Mouse (Mus musculus): ENCODE results near the gene Borcs8. TPM values are rescaled to one million over a fixed set of nuclear protein-coding genes. Genes with fewer than 3 reads are reported as not detected.

Borcs8 gene
- polyA plus RNA-seq, 1 experiment from 2014 or later: 56.5 TPM

- Histone ChIP-seq H3K27ac (no peak overlapping the region), H3K9ac (replicated peaks) (peak overlapping the region; percentile 36; the same call in 1 of the 2 replicates), H3K4me2 (replicated peaks) (peak overlapping the region; percentile 56), H3K4me3 (replicated peaks) (peak overlapping the region; percentile 25), H3K9me3 (no peaks in the 10 kb centered on the region), H3K36me3 (no peaks in the 10 kb centered on the region), H3K27me3 (peaks cover 29% of the 10 kb centered on the region), H3K4me1 (replicated peaks) (peaks cover 6% of the 10 kb centered on the region; the same call in 1 of the 2 replicates)
- peak; percentile 91 for ATAC-seq
- 2% methylated on average over 21 of the region's 21 CpGs for WGBS
Observed at GRCm38 (mm10) chr8:70166504-70167110, 27.3 kb downstream of the Borcs8 start.

GRCm38 (mm10) chr8:70170116-70170515 lies 30.8 kb downstream of the Borcs8 start:
- peaks cover 19% of the 10 kb centered on the region for H3K27me3 ChIP-seq
- WGBS: 85% methylated on average over 3 of the region's 3 CpGs
- H3K27ac ChIP-seq: no peak overlapping the region
- ATAC-seq: no peak
- H3K4me1 ChIP-seq (replicated peaks): peaks cover 27% of the 10 kb centered on the region
- no peak overlapping the region for H3K4me2 ChIP-seq (replicated peaks)
- H3K4me3 ChIP-seq (replicated peaks): no peak overlapping the region
- no peaks in the 10 kb centered on the region for H3K36me3 ChIP-seq
- H3K9ac ChIP-seq (replicated peaks): no peak overlapping the region
- no peaks in the 10 kb centered on the region for H3K9me3 ChIP-seq

- 85% methylated on average over 3 of the region's 3 CpGs for WGBS
- no peak overlapping the region for H3K27ac ChIP-seq
- no peak overlapping the region for H3K4me2 ChIP-seq (replicated peaks)
- no peaks in the 10 kb centered on the region for H3K9me3 ChIP-seq
- peaks cover 12% of the 10 kb centered on the region for H3K27me3 ChIP-seq
- no peak overlapping the region for H3K9ac ChIP-seq (replicated peaks)
- peaks cover 27% of the 10 kb centered on the region for H3K4me1 ChIP-seq (replicated peaks)
- H3K4me3 ChIP-seq (replicated peaks): no peak overlapping the region
- H3K36me3 ChIP-seq: no peaks in the 10 kb centered on the region
- ATAC-seq: no peak
Observed at GRCm38 (mm10) chr8:70170748-70171147, 31.4 kb downstream of the Borcs8 start.

GRCm38 (mm10) chr8:70171240-70171639 lies 31.9 kb downstream of the Borcs8 start:
- no peaks in the 10 kb centered on the region for H3K36me3 ChIP-seq
- peaks cover 8% of the 10 kb centered on the region for H3K27me3 ChIP-seq
- WGBS: 95% methylated on average over 7 of the region's 7 CpGs
- H3K4me2 ChIP-seq (replicated peaks): no peak overlapping the region
- H3K4me1 ChIP-seq (replicated peaks): peaks cover 27% of the 10 kb centered on the region
- no peak overlapping the region for H3K9ac ChIP-seq (replicated peaks)
- no peaks in the 10 kb centered on the region for H3K9me3 ChIP-seq
- H3K27ac ChIP-seq: no peak overlapping the region
- no peak overlapping the region for H3K4me3 ChIP-seq (replicated peaks)
- ATAC-seq: no peak

GRCm38 (mm10) chr8:70172043-70172681 lies 32.9 kb downstream of the Borcs8 start, which contains the start of gene Tmem161a:
Gene Tmem161a, plus strand, starts transcription at chr8:70172356.
- Histone ChIP-seq H3K36me3 (peaks cover 6% of the 10 kb centered on the region), H3K9ac (replicated peaks) (peak within 1 kb of the TSS; percentile 82), H3K27ac (no peak within 1 kb of the TSS), H3K4me3 (replicated peaks) (peak within 1 kb of the TSS; percentile 56), H3K9me3 (no peaks in the 10 kb centered on the region), H3K27me3 (peaks cover 5% of the 10 kb centered on the region), H3K4me2 (replicated peaks) (peak within 1 kb of the TSS; percentile 61), H3K4me1 (replicated peaks) (peaks cover 21% of the 10 kb centered on the region)
- ATAC-seq: peak; percentile 97
- WGBS: 2% methylated on average over 27 of the region's 27 CpGs

- Histone ChIP-seq H3K36me3 (peaks cover 16% of the 10 kb centered on the region), H3K27ac (no peak overlapping the region), H3K9me3 (no peaks in the 10 kb centered on the region), H3K4me1 (replicated peaks) (peaks cover 21% of the 10 kb centered on the region), H3K9ac (replicated peaks) (no peak overlapping the region), H3K4me3 (replicated peaks) (peak overlapping the region; percentile 56), H3K27me3 (peaks cover under 1% of the 10 kb centered on the region; the same call in 1 of the 2 replicates), H3K4me2 (replicated peaks) (peak overlapping the region; percentile 61)
- ATAC-seq: no peak
- 93% methylated on average over 5 of the region's 5 CpGs for WGBS
Observed at GRCm38 (mm10) chr8:70173320-70173719, 34.0 kb downstream of the Borcs8 start.

DNA sequence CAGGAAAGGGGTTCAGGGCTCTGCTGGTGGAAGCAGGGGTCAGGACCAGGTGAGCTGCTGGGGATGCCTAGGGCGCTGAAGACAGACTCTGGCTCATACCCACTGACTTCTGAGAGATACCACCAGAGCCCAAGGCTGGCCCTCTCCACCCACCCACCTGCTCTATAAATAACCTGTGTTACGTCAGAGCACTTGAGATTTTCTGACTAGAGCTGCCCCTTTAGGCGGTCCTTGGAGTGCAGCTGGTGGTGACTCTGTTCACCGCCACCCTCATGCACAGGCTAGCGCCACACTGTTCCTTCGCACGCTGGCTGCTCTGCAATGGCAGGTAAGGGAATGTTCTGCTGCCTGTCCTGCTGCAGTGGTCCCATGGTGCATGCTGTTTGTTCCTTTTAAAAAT lies 34.8 kb downstream of the Borcs8 start:
- peaks cover 21% of the 10 kb centered on the region for H3K4me1 ChIP-seq (replicated peaks)
- no peaks in the 10 kb centered on the region for H3K9me3 ChIP-seq
- WGBS: 93% methylated on average over 7 of the region's 7 CpGs
- ATAC-seq: no peak
- H3K27ac ChIP-seq: no peak overlapping the region
- no peak overlapping the region for H3K4me2 ChIP-seq (replicated peaks)
- H3K4me3 ChIP-seq (replicated peaks): no peak overlapping the region
- H3K9ac ChIP-seq (replicated peaks): peak overlapping the region; percentile 55
- H3K27me3 ChIP-seq: no peaks in the 10 kb centered on the region
- H3K36me3 ChIP-seq: peaks cover 22% of the 10 kb centered on the region

DNA sequence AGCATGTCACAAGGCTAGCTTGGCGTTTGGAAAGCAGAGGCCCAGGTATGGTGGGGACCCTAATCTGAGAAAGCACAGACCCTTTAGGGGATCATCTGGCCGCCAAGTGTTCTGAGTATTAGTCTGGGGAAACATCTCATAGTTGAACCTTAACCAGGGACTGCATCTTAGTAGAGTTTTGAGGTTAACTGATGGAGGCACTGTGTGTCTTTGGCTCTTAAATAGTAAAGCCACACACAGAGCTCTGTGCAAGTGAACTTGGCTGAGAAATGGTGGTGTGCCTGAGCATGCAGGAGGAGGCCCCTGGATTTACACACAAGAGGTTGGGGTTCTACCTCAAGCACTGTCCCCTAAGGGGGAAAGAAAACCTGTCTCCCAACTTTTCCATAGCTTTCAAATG lies 38.9 kb downstream of the Borcs8 start:
- Histone ChIP-seq H3K9ac (replicated peaks) (no peak overlapping the region), H3K36me3 (peaks cover 55% of the 10 kb centered on the region), H3K4me3 (replicated peaks) (no peak overlapping the region), H3K4me1 (replicated peaks) (peaks cover 13% of the 10 kb centered on the region), H3K27ac (no peak overlapping the region), H3K27me3 (no peaks in the 10 kb centered on the region), H3K9me3 (no peaks in the 10 kb centered on the region), H3K4me2 (replicated peaks) (no peak overlapping the region)
- 86% methylated on average over 2 of the region's 2 CpGs for WGBS
- no peak for ATAC-seq

DNA sequence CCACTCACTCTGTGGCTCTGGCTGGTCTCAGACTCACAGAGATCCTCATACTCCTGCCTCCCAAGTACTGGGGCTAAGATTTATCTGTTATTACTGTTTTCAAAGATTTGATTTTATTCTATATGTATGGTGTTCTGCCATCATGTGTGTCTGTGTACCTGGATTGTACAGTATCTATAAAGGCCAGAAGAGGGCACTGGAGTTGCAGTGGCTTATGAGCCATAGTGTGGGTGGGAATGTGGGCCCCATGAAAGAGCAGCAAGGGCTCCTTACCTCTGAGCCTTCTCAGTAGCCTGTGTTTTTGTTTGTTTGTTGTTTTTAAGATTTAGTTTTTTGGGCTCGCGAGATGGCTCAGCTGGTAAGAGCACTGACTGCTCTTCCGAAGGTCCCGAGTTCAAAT lies 39.8 kb downstream of the Borcs8 start:
- H3K4me2 ChIP-seq (replicated peaks): no peak overlapping the region
- no peak overlapping the region for H3K9ac ChIP-seq (replicated peaks)
- H3K36me3 ChIP-seq: peaks cover 57% of the 10 kb centered on the region
- no peak overlapping the region for H3K4me3 ChIP-seq (replicated peaks)
- no peak for ATAC-seq
- 95% methylated on average over 4 of the region's 4 CpGs for WGBS
- no peak overlapping the region for H3K27ac ChIP-seq
- no peaks in the 10 kb centered on the region for H3K9me3 ChIP-seq
- H3K4me1 ChIP-seq (replicated peaks): peaks cover 5% of the 10 kb centered on the region; the same call in 1 of the 2 replicates
- no peaks in the 10 kb centered on the region for H3K27me3 ChIP-seq

DNA sequence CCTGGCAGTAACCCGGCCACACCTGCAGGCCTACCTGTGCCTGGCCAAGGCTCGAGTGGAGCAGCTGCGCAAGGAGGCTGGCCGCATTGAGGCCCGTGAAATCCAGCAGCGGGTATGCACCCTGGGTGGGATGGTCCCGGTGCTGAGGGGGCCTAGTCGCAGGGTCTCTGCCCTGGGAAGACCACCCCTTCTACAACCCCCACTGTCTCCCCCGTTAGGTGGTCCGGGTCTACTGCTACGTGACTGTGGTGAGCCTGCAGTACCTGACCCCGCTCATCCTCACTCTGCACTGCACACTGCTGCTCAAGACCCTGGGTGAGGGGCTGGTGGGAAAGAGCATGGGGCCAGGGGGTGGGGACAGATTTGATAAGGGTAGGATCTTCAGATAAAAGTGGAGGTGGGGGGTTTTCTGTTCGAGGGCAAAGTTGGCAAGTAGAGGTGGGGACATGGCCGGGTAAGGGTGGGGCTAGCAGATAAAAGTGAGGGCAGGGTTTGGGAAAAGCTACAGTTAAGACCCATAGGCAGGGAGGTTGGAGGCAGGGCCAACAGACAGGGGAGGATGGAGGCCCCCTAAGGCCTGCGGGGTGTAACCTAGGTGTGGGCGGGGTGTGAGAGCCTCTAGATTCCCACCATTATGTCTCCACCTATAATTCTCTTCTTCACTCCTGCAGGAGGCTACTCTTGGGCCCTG lies 42.1 kb downstream of the Borcs8 start:
- Histone ChIP-seq H3K4me1 (replicated peaks) (no peaks in the 10 kb centered on the region), H3K27me3 (no peaks in the 10 kb centered on the region), H3K36me3 (peaks cover 57% of the 10 kb centered on the region), H3K4me2 (replicated peaks) (no peak overlapping the region), H3K4me3 (replicated peaks) (no peak overlapping the region), H3K9me3 (no peaks in the 10 kb centered on the region), H3K9ac (replicated peaks) (0 out of 2 replicates have a peak overlapping the region, but pooled peaks have one; percentile 28), H3K27ac (no peak overlapping the region)
- ATAC-seq: no peak
- WGBS: 92% methylated on average over 16 of the region's 16 CpGs

GRCm38 (mm10) chr8:70181903-70182252 lies 42.6 kb downstream of the Borcs8 start:
- Histone ChIP-seq H3K4me1 (replicated peaks) (no peaks in the 10 kb centered on the region), H3K9me3 (no peaks in the 10 kb centered on the region), H3K9ac (replicated peaks) (0 out of 2 replicates have a peak overlapping the region, but pooled peaks have one; percentile 28), H3K4me2 (replicated peaks) (no peak overlapping the region), H3K27ac (no peak overlapping the region), H3K27me3 (no peaks in the 10 kb centered on the region), H3K4me3 (replicated peaks) (no peak overlapping the region), H3K36me3 (peaks cover 54% of the 10 kb centered on the region)
- WGBS: 76% methylated on average over 2 of the region's 2 CpGs
- ATAC-seq: no peak

DNA sequence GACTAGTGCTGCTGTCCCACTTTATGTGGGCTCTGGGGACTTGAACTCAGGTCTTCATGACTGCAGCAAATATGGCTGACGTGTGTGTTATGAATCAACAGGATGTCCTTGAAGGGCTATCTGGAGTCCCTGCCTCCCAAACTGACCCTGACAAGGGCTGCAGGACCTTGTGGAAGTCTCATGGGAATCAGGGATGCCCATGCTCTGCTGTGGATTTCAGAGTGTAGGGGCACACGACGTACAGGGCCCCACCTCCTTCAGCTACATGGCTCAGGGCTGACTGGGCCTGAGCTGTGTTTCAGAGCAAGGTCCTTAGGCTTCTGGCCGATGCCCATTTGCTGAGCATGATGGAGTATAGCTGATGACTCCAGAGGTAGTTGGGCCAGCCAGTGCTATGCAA lies 43.9 kb downstream of the Borcs8 start:
- no peak overlapping the region for H3K4me3 ChIP-seq (replicated peaks)
- ATAC-seq: no peak

More for the DNA sequence above, 43.9 kb downstream of the Borcs8 start:
- WGBS: 93% methylated on average over 4 of the region's 4 CpGs
- no peaks in the 10 kb centered on the region for H3K27me3 ChIP-seq
- no peaks in the 10 kb centered on the region for H3K9me3 ChIP-seq
- H3K4me2 ChIP-seq (replicated peaks): no peak overlapping the region
- H3K9ac ChIP-seq (replicated peaks): no peak overlapping the region
- peaks cover 46% of the 10 kb centered on the region for H3K36me3 ChIP-seq
- no peaks in the 10 kb centered on the region for H3K4me1 ChIP-seq (replicated peaks)
- H3K27ac ChIP-seq: no peak overlapping the region

All from midbrain, embryonic 13.5 days (tissue).